11 mouse cellular contexts compared by ENCODE assay signal in the genomic region with DNA sequence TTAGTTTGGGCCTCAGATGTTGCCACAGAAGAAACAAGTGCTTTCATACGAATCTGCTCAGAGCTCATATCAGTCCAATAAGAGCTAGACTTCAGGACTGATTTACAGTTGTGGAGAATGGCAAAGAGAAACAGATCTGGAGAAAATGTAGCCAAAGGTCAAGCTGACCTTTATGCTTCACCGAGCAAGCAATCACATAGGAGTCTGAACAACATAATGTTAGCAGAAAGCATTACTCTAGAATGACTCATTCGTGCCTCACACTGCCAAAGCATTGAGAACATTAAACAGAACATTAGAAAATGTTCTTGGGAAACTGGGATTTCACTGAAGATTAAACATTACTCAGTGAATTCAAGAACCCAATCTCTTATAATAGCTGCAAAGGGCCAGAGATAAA.
DNase-seq lines count a peak whose midpoint lies in the region; ATAC-seq lines count a peak whose summit lies in the region.
"Had no signal": no experiment of that assay in that cellular context is flagged by ENCODE, and none has a peak within 500 bp of the region (broad histone marks: within the 10 kb centered on the region; RNA-seq: fewer than 3 reads in every experiment).

No protein-coding gene starts in this region.

- 76% methylated on average over 3 of the region's 3 CpGs for WGBS in forebrain, embryonic 12.5 days
- WGBS in forebrain, embryonic 16.5 days = 69% methylated on average over 3 of the region's 3 CpGs

- no peak overlapping the region for H3K27ac ChIP-seq in forebrain, embryonic 12.5 days
- no peak overlapping the region for H3K27ac ChIP-seq in forebrain, embryonic 16.5 days (ENCODE audit: low read length)
- H3K27ac ChIP-seq: liver, embryonic 14.5 days had no signal

- no peak overlapping the region for H3K4me2 ChIP-seq in forebrain, embryonic 12.5 days
- H3K4me2 ChIP-seq in forebrain, embryonic 16.5 days (ENCODE audit: low read length) = no peak overlapping the region

- peak; percentile 57 to 92 for DNase-seq in adrenal gland, adult (ENCODE audit: inconsistent age in 2 of 2, low spot score in 1 of 2)
- DNase-seq in adrenal gland, postnatal 25 days = no peak
- DNase-seq in left cerebral cortex, adult 11 months (ENCODE audit: low spot score) = peak; percentile 31
- no peak for DNase-seq in left cerebral cortex, postnatal 10 days (ENCODE audit: extremely low spot score in 1 of 2, low spot score in 2 of 2)
- DNase-seq in adrenal gland, postnatal 36 days = peak; percentile 33 to 47
- DNase-seq in kidney, postnatal 10 days = peak; percentile 30
- DNase-seq: cerebellum, adult 9-11 months; heart, postnatal 14 days had no signal

- H3K4me1 ChIP-seq in forebrain, embryonic 12.5 days = no peaks in the 10 kb centered on the region
- no peaks in the 10 kb centered on the region for H3K4me1 ChIP-seq in forebrain, embryonic 16.5 days (replicated peaks; ENCODE audit: control insufficient read depth, insufficient read depth, low read length)

- H3K9ac ChIP-seq in forebrain, embryonic 12.5 days = no peak overlapping the region
- no peak overlapping the region for H3K9ac ChIP-seq in forebrain, embryonic 16.5 days (replicated peaks; ENCODE audit: low read depth, low read length)
- H3K9ac ChIP-seq: liver, embryonic 14.5 days had no signal

- no peaks in the 10 kb centered on the region for H3K36me3 ChIP-seq in forebrain, embryonic 12.5 days (replicated peaks)
- H3K36me3 ChIP-seq in forebrain, embryonic 16.5 days (ENCODE audit: control insufficient read depth, insufficient read depth) = no peaks in the 10 kb centered on the region

- intact Hi-C loops in left cerebral cortex, postnatal 10 days (cut with DNase I) = no loop called here

- no peak overlapping the region for H3K4me3 ChIP-seq in forebrain, embryonic 12.5 days (replicated peaks)
- no peak overlapping the region for H3K4me3 ChIP-seq in forebrain, embryonic 16.5 days (replicated peaks; ENCODE audit: low read length)

- H3K9me3 ChIP-seq in forebrain, embryonic 12.5 days = no peaks in the 10 kb centered on the region
- H3K9me3 ChIP-seq in forebrain, embryonic 16.5 days (ENCODE audit: control insufficient read depth, low read length) = no peaks in the 10 kb centered on the region

- ATAC-seq in forebrain, embryonic 12.5 days (ENCODE audit: low FRiP score) = no peak
- no peak for ATAC-seq in forebrain, embryonic 16.5 days

- H3K27me3 ChIP-seq in forebrain, embryonic 12.5 days = no peaks in the 10 kb centered on the region
- H3K27me3 ChIP-seq in forebrain, embryonic 16.5 days (replicated peaks; ENCODE audit: control insufficient read depth, insufficient read depth, low read length) = no peaks in the 10 kb centered on the region

Comparison
In these comparisons a context has a peak if more than half of its experiments do, and no peak if none do; other contexts are left out.
1. DNase-seq: peak in adrenal gland, adult (2 of 2), left cerebral cortex, adult 11 months (single experiment), adrenal gland, postnatal 36 days (2 of 2) and kidney, postnatal 10 days (single experiment); none in adrenal gland, postnatal 25 days (single experiment) and left cerebral cortex, postnatal 10 days (0 of 2).